7 mouse cellular contexts compared by ENCODE assay signal in the genomic region with DNA sequence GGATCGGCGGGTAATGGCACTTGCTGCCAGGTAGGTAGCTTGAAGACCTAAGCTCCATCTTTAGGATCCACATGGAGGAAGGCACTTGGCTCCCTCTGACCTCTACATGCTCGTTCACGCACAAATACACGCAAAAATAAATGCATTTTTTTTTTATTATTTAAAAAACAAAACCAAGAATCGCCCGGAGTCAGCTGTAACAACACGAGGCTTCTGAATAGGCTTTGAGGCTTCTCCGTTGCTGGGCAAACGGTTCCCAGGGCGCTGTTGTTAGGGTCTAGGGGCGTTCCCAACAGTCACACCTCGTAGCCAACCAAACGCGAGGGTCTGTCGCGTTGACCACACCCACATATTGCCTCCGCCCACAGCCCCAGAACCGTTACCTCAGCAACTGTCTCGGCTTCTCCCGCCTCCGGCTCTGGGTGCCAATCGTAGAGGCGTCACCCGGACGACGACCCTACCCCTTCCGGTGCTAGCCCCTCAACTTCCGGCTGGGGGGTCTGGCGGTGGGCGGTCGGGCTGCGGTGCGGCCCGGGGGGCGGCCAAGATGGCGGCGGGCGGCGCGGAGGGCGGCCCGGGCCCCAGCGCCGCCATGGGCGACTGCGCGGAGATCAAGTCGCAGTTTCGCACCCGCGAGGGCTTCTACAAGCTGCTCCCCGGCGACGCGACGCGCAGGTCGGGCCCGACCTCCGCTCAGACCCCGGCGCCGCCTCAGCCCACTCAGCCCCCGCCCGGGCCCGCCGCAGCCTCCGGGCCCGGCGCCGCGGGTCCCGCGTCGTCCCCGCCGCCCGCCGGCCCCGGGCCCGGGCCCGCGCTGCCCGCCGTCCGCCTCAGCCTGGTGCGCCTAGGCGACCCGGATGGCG. TPM values are rescaled to one million over a fixed set of nuclear protein-coding genes. Genes with fewer than 3 reads are reported as not detected.
DNase-seq lines count a peak whose midpoint lies in the region; ATAC-seq and TF ChIP-seq lines count a peak whose summit lies in the region.

TSS of gene Dmwd (plus strand) at position 505 of the 863 bp plus-strand sequence.

- TF ChIP-seq CTCF in small intestine, adult 2 months (IDR thresholded peaks at IDR 0.05; ENCODE audit: extremely low read depth, insufficient read length, insufficient replicate concordance, low read depth, low read length): no peak

- H3K4me1 ChIP-seq in embryonic facial prominence, embryonic 12.5 days: peaks cover 18% of the 10 kb centered on the region
- peaks cover 13% of the 10 kb centered on the region for H3K4me1 ChIP-seq in midbrain, embryonic 11.5 days (ENCODE audit: control insufficient read depth, insufficient read depth, low read length)
- H3K4me1 ChIP-seq in small intestine, adult 2 months (ENCODE audit: control insufficient read depth, insufficient read depth, insufficient read length, low read length): peaks cover 10% of the 10 kb centered on the region

- H3K4me3 ChIP-seq in embryonic facial prominence, embryonic 12.5 days: peak within 1 kb of the TSS; percentile 99
- H3K4me3 ChIP-seq in midbrain, embryonic 11.5 days (ENCODE audit: low read depth, low read length): peak within 1 kb of the TSS; percentile 94
- H3K4me3 ChIP-seq in small intestine, adult 2 months (ENCODE audit: low read depth, low read length): peak within 1 kb of the TSS; percentile 62

- peak within 1 kb of the TSS; percentile 100 for H3K9ac ChIP-seq in embryonic facial prominence, embryonic 12.5 days
- H3K9ac ChIP-seq in midbrain, embryonic 11.5 days (ENCODE audit: low read length): peak within 1 kb of the TSS; percentile 96

- WGBS in embryonic facial prominence, embryonic 12.5 days: 1% methylated on average over 65 of the region's 91 CpGs
- 1% methylated on average over 75 of the region's 91 CpGs for WGBS in midbrain, embryonic 11.5 days
- WGBS in small intestine, adult 2 months: under 1% methylated on average over 84 of the region's 91 CpGs

- H3K4me2 ChIP-seq in embryonic facial prominence, embryonic 12.5 days (replicated peaks): peak within 1 kb of the TSS; percentile 79
- peak within 1 kb of the TSS; percentile 62 for H3K4me2 ChIP-seq in midbrain, embryonic 11.5 days

- no peaks in the 10 kb centered on the region for H3K9me3 ChIP-seq in embryonic facial prominence, embryonic 12.5 days
- no peaks in the 10 kb centered on the region for H3K9me3 ChIP-seq in midbrain, embryonic 11.5 days (ENCODE audit: control insufficient read depth, low read length)

- H3K27me3 ChIP-seq in embryonic facial prominence, embryonic 12.5 days: no peaks in the 10 kb centered on the region
- H3K27me3 ChIP-seq in midbrain, embryonic 11.5 days (ENCODE audit: control insufficient read depth, insufficient read depth, low read length): no peaks in the 10 kb centered on the region
- H3K27me3 ChIP-seq in small intestine, adult 2 months (ENCODE audit: control insufficient read depth, insufficient read depth, low read length): peaks cover 6% of the 10 kb centered on the region; the same call in 1 of the 2 replicates

- H3K27ac ChIP-seq in embryonic facial prominence, embryonic 12.5 days: peak within 1 kb of the TSS; percentile 80
- H3K27ac ChIP-seq in midbrain, embryonic 11.5 days (ENCODE audit: low read depth, low read length): peak within 1 kb of the TSS; percentile 32; the same call in 1 of the 2 replicates
- H3K27ac ChIP-seq in small intestine, adult 2 months (ENCODE audit: insufficient read depth, low read depth, low read length): no peak within 1 kb of the TSS

- ATAC-seq in embryonic facial prominence, embryonic 12.5 days (ENCODE audit: insufficient number of reproducible peaks, insufficient read depth, low FRiP score, low TSS enrichment): peak; percentile 98
- peak; percentile 99 for ATAC-seq in midbrain, embryonic 11.5 days (ENCODE audit: low FRiP score)

- peaks cover 31% of the 10 kb centered on the region for H3K36me3 ChIP-seq in embryonic facial prominence, embryonic 12.5 days
- peaks cover 20% of the 10 kb centered on the region for H3K36me3 ChIP-seq in midbrain, embryonic 11.5 days (ENCODE audit: control insufficient read depth, insufficient read depth, low read length)
- H3K36me3 ChIP-seq in small intestine, adult 2 months (ENCODE audit: control insufficient read depth, insufficient read depth, low read length): no peaks in the 10 kb centered on the region

- intact Hi-C loops in left cerebral cortex, postnatal 4 days (cut with DNase I): no loop called here

- peak; percentile 95 to 96 for DNase-seq in adrenal gland, postnatal 36 days
- peak; percentile 100 for DNase-seq in heart, adult 11 months
- peak; percentile 97 for DNase-seq in kidney, adult 11 months
- peak; percentile 98 for DNase-seq in left cerebral cortex, postnatal 4 days
- DNase-seq in midbrain, embryonic 11.5 days (ENCODE audit: low spot score, missing footprints): peak; percentile 100

- no peak for TF ChIP-seq POLR2A in small intestine, adult 2 months (IDR thresholded peaks at IDR 0.05; ENCODE audit: low read depth, low read length)

RNA-seq across cellular contexts. Expression of gene Dmwd, which starts in this region (rescaled TPM):
- total RNA-seq in adrenal gland, postnatal 36 days (2021): 10 to 100 TPM; 53.8 to 57.1 TPM
- polyA plus RNA-seq in embryonic facial prominence, embryonic 12.5 days (2016; fragmentation: Nextera tagmentation; extraction: Ambion mirVana): 18.8 and 23.1 TPM in 2 replicates
- total RNA-seq in left cerebral cortex, postnatal 4 days (2021): 100 to 1,000 TPM; 147 to 151 TPM
- 15.2 and 16.9 TPM in 2 replicates for polyA plus RNA-seq in midbrain, embryonic 11.5 days (2014; fragmentation: Nextera tagmentation; extraction: Ambion mirVana)
- polyA plus RNA-seq in small intestine, adult 2 months (2012; rRNA removed): 13.9 and 16.3 TPM in 2 replicates
